Mouse (Mus musculus) CD4-positive naive resting alpha-beta T cell, adult 57 days (primary cell): ENCODE measurements around the gene Ogfr. TPM values are rescaled to one million over a fixed set of nuclear protein-coding genes. Genes with fewer than 3 reads are reported as not detected.

Source experiments
- total RNA-seq: library from RNA; stranded (reverse); gene quantifications from one replicate; pipeline ENCODE4 v1.2.4, GENCODE M21; 2023

The Ogfr gene
- total RNA-seq: 84.7 TPM

GRCm38 (mm10) chr2:180589123-180589831 lies at the start of gene Ogfr:
TSS of gene Ogfr (plus strand) at chr2:180589245.

GRCm38 (mm10) chr2:180581002-180581401 lies 8.0 kb upstream of the Ogfr start, which contains the start of gene Mrgbp:
TSS of gene Mrgbp (plus strand) at chr2:180581304.

GRCm38 (mm10) chr2:180597490-180597889 lies 8.4 kb downstream of the Ogfr start, which contains the start of gene Col9a3:
TSS of gene Col9a3 (plus strand) at chr2:180597790.

GRCm38 (mm10) chr2:180642555-180643260 lies 53.7 kb downstream of the Ogfr start, which contains the start of gene Tcfl5:
TSS of gene Tcfl5 (minus strand) at chr2:180642708.

Other genes starting within 250 kb of the Ogfr start
- 3.1 TPM for gene Slco4a1, start 133.0 kb upstream of the Ogfr start, total RNA-seq
- not detected for gene Ntsr1, start 89.3 kb upstream of the Ogfr start, total RNA-seq
- gene Mrgbp, start 7.9 kb upstream of the Ogfr start, total RNA-seq: 48.3 TPM
- gene Col9a3, start 8.5 kb downstream of the Ogfr start, total RNA-seq: 4.4 TPM
- 0.30 TPM for gene Tcfl5, start 53.5 kb downstream of the Ogfr start, total RNA-seq
- gene Dido1, start 120.8 kb downstream of the Ogfr start, total RNA-seq: 90.3 TPM
- gene Gid8, start 120.9 kb downstream of the Ogfr start, total RNA-seq: 53.0 TPM
- 86.5 TPM for gene Slc17a9, start 136.0 kb downstream of the Ogfr start, total RNA-seq
- gene Bhlhe23, start 187.7 kb downstream of the Ogfr start, total RNA-seq: not detected